Mouse (Mus musculus) 3134 (cell line): ENCODE measurements around the gene Popdc2.

Experiments
- DNase-seq: peaks from one replicate; pipeline ENCODE4 v3.0.0-alpha.2; 2011; ENCODE audit warnings: low spot score; ENCODE audit not compliant: insufficient read length; ENCODE audit errors: extremely low read depth

The Popdc2 gene

DNA sequence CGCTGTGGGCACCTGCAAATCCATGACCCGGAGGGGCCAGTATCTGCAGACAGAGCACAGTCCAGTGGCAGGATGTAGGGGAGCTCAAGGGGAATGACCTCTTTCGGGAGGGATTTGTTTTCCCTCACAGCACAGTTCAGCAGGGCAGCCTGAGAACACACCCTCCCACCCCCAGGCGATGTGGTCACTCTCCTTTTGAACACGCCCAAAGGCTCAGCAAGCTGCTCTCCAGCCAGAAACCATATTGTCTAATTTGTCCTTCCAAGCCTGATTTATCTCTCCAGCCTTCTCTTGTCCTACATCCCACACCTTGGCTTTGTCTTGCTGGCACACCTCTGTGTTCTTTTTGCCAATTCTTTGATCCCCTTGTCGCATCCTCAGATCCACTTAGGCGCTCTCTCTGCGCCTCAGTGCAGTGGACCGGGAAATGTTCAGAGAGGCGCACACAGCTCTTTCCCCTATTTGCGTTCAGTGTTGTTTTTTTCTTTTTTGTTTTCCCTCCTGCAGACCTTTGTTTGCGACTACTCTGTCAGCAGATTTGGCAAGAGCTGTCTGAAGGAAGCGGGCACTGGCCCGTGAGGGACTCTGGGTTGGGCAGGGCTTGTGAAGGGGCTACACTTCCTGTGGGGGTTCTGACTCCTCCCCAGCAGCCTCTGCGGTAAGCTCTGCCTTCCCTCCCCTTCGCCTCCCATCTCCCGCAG is 37.7 kb downstream of the Popdc2 start:
- no peak for DNase-seq

DNA sequence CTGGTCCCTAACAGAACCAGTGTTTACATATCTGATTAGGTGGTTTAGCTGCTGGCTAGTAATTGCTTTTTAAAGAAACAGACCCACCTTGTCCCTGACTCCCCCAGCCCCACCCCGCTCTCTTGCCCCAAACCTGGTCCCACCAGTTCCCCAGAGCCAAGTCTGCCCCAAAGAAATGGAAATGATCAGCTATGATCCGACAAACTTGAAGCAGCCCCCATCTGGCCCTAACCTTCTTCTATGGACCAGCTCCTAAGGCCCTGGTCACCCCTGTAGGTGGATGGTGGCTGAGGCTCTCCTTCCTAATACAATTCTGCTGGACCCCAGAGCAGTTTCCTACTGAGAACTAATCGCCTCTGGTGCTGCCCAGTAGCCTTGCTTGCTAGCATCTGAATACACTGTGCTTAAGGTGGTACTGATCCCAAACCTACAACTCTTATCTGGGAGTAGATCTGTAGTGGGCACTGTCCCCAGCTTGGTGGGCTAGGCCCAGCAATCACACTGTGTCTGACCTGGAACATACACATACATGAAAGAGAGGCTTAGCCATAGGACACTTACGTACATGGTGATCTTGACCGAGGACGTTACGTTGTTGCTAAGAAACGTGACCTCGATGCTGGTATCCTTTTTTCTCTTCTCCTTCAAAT is 38.4 kb downstream of the Popdc2 start:
- DNase-seq = no peak

DNA sequence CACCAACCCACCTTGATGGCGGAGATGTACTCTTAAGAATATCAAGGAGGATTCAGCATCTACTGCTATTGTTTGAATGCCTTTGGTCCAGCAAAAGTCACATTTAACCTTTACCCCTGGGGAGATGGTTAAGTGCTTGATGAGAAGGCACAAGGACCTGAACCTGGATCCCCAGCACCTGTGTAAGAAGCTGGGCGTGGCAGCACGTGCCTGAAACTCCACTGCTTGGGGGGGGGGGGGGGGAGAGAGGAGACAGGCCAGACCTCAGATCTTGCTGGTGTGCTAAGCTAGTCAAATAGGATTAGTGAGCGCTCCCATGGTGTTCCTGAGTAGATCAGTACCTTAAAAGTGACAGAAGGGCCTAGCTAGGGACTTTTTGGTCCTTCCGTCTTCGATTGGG is 39.5 kb downstream of the Popdc2 start:
- no peak for DNase-seq

DNA sequence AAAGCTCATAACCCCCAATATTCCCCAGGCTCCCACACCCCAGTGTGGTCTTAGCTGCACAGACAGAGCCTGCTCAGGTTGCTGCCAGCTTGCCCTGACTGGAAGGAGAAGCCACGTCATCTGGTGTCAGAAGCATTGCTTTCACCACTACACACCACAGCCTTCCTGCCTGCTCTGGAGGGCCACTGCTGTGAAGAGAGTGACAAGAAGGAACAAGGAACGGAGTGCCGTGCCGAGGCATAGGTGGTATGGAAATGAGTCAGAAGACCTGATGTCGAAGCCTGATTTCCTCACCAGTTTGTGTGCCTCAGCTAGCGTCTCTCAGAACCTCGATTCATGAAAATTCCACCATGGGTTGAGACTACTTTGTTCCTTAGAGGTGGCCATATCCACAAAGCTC is 41.6 kb downstream of the Popdc2 start:
- no peak for DNase-seq

DNA sequence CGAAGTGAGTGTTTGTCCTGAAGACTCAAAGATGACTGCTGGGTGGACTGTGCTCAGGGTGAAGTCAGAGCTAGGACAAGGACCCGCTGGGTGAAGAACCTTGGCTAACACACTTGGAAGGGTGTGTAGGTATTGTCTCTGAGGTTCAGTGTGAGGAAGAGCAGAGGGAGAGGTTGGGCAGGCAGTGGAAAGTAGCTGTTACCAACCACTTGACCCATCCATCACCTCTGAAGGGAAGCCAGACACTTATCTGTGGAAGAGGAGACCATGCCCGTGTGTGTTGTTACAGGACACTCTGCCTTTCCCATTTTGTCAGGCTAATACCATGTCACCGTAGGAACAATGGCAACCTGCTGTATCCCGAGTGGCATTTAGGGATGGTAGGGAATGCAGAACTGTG is 44.3 kb downstream of the Popdc2 start:
- DNase-seq = no peak

DNA sequence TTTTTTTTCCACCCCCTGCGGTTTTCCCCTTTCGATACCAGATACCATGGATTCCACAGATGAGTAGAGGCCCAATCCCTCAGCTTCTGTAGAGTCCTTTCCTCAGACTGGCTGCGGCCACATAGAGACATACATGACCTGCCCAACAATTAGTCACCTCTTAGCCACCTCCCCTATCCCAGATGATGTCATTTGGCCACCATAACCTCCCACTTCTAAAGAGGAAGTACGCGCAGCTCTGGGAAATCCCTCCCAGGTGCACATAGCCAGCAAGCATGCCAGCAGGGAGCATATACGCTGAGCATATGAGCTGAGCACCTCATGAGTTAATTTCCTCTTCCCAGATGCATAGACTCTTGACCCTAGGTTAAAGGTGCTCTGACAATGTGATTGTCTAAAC is 44.7 kb downstream of the Popdc2 start:
- no peak for DNase-seq

DNA sequence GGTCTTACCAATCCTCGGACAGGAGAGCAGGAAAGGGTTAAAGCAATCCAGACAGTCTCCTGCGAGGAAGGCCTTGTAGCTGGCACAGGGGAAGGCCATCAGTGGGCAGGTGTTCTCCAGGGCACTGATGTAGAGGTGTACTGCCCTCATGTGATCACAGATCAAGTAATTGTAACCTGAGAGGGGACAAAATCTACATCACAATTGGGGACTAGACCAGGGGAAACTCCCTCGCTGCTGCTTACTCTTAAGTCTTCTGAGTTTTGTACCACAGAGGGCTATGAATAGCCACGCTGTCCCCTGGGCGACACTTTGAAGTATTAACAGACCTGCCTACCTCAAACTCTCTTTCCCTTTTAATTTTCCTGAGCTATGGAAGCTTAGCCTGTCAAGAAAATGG is 45.6 kb downstream of the Popdc2 start:
- no peak for DNase-seq

DNA sequence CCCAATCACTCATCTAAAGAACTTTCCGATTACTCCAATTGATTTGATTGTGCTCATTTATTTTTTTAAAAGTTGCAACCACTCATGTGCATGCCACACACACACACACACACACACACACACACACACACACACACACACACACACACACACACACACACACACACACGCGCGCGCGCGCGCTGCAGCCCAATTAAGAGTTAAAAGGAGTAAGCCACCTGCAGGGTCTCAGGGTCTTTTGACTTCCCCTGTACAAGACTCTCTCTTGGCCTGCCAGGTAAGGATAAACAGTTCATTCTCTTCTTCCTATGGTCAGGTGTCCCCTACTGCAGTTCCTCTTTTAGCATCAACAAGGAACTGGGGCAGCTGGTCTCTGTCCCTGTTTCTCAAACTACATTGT is 46.4 kb downstream of the Popdc2 start:
- DNase-seq = no peak

DNA sequence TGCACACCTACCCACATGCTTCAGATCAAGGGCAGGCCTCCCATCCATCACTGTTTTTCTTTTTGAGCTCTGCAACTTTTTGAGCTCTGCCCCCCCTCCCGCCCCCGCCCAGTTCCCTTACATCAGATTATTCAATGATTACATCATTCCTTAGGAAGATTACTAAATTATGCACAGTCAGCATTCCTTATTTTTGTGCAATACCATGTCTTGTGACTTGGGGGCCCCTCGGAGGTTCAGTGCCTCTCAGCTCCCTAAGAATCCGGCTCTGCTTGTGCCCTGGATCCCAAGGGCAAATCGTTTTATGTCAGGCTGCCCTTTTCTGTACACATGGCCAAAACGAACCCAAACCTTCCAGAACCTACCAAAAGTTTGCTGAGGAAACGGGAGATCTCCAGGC is 52.9 kb downstream of the Popdc2 start:
- DNase-seq = no peak

DNA sequence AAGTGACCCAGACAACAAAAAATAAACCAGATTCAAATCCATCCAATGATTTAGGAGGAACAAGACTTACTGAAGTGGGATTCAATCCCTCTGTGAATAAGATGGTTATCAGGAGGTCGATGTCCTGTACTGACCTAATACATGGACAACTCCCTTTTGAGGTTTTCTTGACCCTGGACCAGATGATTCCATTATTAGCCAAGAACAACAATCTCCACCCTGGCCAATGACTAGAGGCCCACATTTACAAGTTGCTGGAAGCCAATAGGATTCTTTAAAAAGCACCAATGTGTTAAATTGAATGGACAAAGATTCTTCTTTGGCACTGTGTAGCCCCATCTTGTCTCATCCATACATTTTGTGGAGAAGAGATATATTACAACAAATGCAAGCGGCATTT is 63.4 kb downstream of the Popdc2 start:
- no peak for DNase-seq

DNA sequence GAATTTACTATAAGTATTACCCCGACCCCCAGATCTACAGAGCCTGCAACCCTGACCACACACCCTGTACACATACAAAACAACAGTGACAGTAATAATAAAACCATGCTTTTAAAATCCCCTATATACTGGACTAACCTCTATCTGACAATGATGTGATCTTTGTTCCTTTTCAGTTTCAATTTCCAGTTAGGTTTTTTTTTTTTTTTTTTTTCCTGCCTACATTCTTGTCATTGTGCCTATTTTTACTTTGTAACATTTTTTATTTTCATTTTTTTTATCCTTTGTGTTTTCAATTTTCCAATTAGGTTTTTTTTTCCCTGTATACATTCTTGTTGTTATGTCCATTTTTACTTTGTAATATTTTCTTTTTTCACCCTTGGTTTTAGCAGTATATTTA is 63.8 kb downstream of the Popdc2 start:
- DNase-seq = no peak
